Comparison of ENCODE assay signal across 8 mouse cellular contexts in genomic region chr17:5890429-5890828, GRCm38 (mm10). TPM values are rescaled to one million over a fixed set of nuclear protein-coding genes. Genes with fewer than 3 reads are reported as not detected.
A peak's percentile ranks its signal among the peaks of the same experiment; 100 is the strongest.
DNase-seq lines count a peak whose midpoint lies in the region; ATAC-seq and TF ChIP-seq lines count a peak whose summit lies in the region.

No protein-coding gene starts in this region.

- TF ChIP-seq CTCF in cortical plate, adult 2 months (IDR thresholded peaks at IDR 0.05; ENCODE audit: extremely low read depth, insufficient read depth, low read length) = peak; percentile 72
- TF ChIP-seq CTCF in spleen, adult 2 months (IDR thresholded peaks at IDR 0.05; ENCODE audit: extremely low read depth, insufficient read depth, insufficient read length, insufficient replicate concordance) = peak; percentile 97

- no peak overlapping the region for H3K27ac ChIP-seq in forebrain, embryonic 14.5 days (ENCODE audit: low read depth, low read length)
- no peak overlapping the region for H3K27ac ChIP-seq in forebrain, embryonic 13.5 days
- H3K27ac ChIP-seq in cortical plate, adult 2 months (ENCODE audit: insufficient read depth, low read length) = no peak overlapping the region
- no peak overlapping the region for H3K27ac ChIP-seq in spleen, adult 2 months (ENCODE audit: insufficient read depth, low read length)

- no peaks in the 10 kb centered on the region for H3K9me3 ChIP-seq in forebrain, embryonic 14.5 days (replicated peaks; ENCODE audit: control insufficient read depth, low read length)
- H3K9me3 ChIP-seq in forebrain, embryonic 13.5 days (replicated peaks) = no peaks in the 10 kb centered on the region

- no peak overlapping the region for H3K4me2 ChIP-seq in forebrain, embryonic 14.5 days (ENCODE audit: low read length)
- no peak overlapping the region for H3K4me2 ChIP-seq in forebrain, embryonic 13.5 days

- no peak overlapping the region for H3K9ac ChIP-seq in forebrain, embryonic 14.5 days (ENCODE audit: low read length)
- no peak overlapping the region for H3K9ac ChIP-seq in forebrain, embryonic 13.5 days

- ATAC-seq in forebrain, embryonic 14.5 days = no peak
- no peak for ATAC-seq in forebrain, embryonic 13.5 days

- TF ChIP-seq POLR2A in cortical plate, adult 2 months (IDR thresholded peaks at IDR 0.05; ENCODE audit: extremely low read depth, insufficient read depth, low read length) = no peak
- no peak for TF ChIP-seq POLR2A in spleen, adult 2 months (IDR thresholded peaks at IDR 0.05; ENCODE audit: low read depth, low read length)

- H3K36me3 ChIP-seq in forebrain, embryonic 14.5 days (ENCODE audit: control insufficient read depth, insufficient read depth, low read length) = no peaks in the 10 kb centered on the region
- no peaks in the 10 kb centered on the region for H3K36me3 ChIP-seq in forebrain, embryonic 13.5 days (ENCODE audit: poor library complexity, severe bottlenecking)
- H3K36me3 ChIP-seq in spleen, adult 2 months (ENCODE audit: control insufficient read depth, insufficient read depth, low read length) = peaks cover 2% of the 10 kb centered on the region; the same call in 1 of the 2 replicates

- WGBS in forebrain, embryonic 14.5 days = 58% methylated on average over 8 of the region's 8 CpGs
- 57% methylated on average over 8 of the region's 8 CpGs for WGBS in forebrain, embryonic 13.5 days
- WGBS in spleen, adult 2 months = 61% methylated on average over 8 of the region's 8 CpGs

- DNase-seq in forebrain, embryonic 14.5 days (ENCODE audit: low spot score) = peak; percentile 61
- peak; percentile 73 for DNase-seq in adipocyte (ENCODE audit: low spot score)
- peak; percentile 37 to 65 for DNase-seq in heart, adult 9 months (ENCODE audit: low spot score in 2 of 2)
- DNase-seq in layer of hippocampus, postnatal 36 days = peak; percentile 72
- DNase-seq in lung, postnatal 4 days = peak; percentile 79 to 90
- DNase-seq in spleen, adult 2 months (ENCODE audit: low read depth in 1 of 2, low spot score in 2 of 2) = peak; percentile 37 to 85

- no peak overlapping the region for H3K4me3 ChIP-seq in forebrain, embryonic 14.5 days (ENCODE audit: low read depth, low read length)
- H3K4me3 ChIP-seq in forebrain, embryonic 13.5 days = no peak overlapping the region
- H3K4me3 ChIP-seq in cortical plate, adult 2 months (ENCODE audit: insufficient read depth, low read length) = no peak overlapping the region
- no peak overlapping the region for H3K4me3 ChIP-seq in spleen, adult 2 months (ENCODE audit: extremely low read depth, insufficient read depth, insufficient read length)

- H3K27me3 ChIP-seq in forebrain, embryonic 14.5 days (replicated peaks; ENCODE audit: control insufficient read depth, insufficient read depth, low read length) = no peaks in the 10 kb centered on the region
- no peaks in the 10 kb centered on the region for H3K27me3 ChIP-seq in forebrain, embryonic 13.5 days
- no peaks in the 10 kb centered on the region for H3K27me3 ChIP-seq in spleen, adult 2 months (ENCODE audit: control insufficient read depth, insufficient read depth, low read length)

- H3K4me1 ChIP-seq in forebrain, embryonic 14.5 days (ENCODE audit: control insufficient read depth, insufficient read depth, low read length) = 0 out of 2 replicates have a peak, but pooled peaks cover 2% of the 10 kb centered on the region
- H3K4me1 ChIP-seq in forebrain, embryonic 13.5 days = peaks cover 3% of the 10 kb centered on the region
- H3K4me1 ChIP-seq in cortical plate, adult 2 months (ENCODE audit: control insufficient read depth, insufficient read depth, low read length) = peaks cover 3% of the 10 kb centered on the region
- peaks cover 19% of the 10 kb centered on the region for H3K4me1 ChIP-seq in spleen, adult 2 months (ENCODE audit: control insufficient read depth, insufficient read depth, insufficient read length)

RNA-seq across cellular contexts. Expression of gene Snx9, which starts 49.3 kb away (rescaled TPM):
- polyA plus RNA-seq in forebrain, embryonic 14.5 days (2014; fragmentation: Nextera tagmentation; extraction: Ambion mirVana) = 6.7 and 6.8 TPM in 2 replicates
- polyA plus RNA-seq in forebrain, embryonic 13.5 days (2015; fragmentation: Nextera tagmentation; extraction: Ambion mirVana) = 5.7 and 6.7 TPM in 2 replicates
- 12.4 and 13.1 TPM in 2 replicates for polyA plus RNA-seq in cortical plate, adult 2 months (2012; rRNA removed)
- 10 to 100 TPM; 13.8 to 14.7 TPM for total RNA-seq in layer of hippocampus, postnatal 36 days (2021)
- 22.1 and 26.6 TPM in 2 replicates for polyA plus RNA-seq in spleen, adult 2 months (2012; rRNA removed)

RNA-seq across cellular contexts. Expression of gene Synj2, which starts 50.7 kb away (rescaled TPM):
- 0.72 and 0.90 TPM in 2 replicates for polyA plus RNA-seq in forebrain, embryonic 14.5 days (2014; fragmentation: Nextera tagmentation; extraction: Ambion mirVana)
- polyA plus RNA-seq in forebrain, embryonic 13.5 days (2015; fragmentation: Nextera tagmentation; extraction: Ambion mirVana) = 0.34 and 0.46 TPM in 2 replicates
- polyA plus RNA-seq in cortical plate, adult 2 months (2012; rRNA removed) = 37.7 and 39.6 TPM in 2 replicates
- 10 to 100 TPM; 64.0 to 66.9 TPM for total RNA-seq in layer of hippocampus, postnatal 36 days (2021)
- polyA plus RNA-seq in spleen, adult 2 months (2012; rRNA removed) = 1.6 and 2.4 TPM in 2 replicates

Comparison
In these comparisons a context has a peak if more than half of its experiments do, and no peak if none do; other contexts are left out.
1. RNA of gene Synj2, which starts 50.7 kb away (polyA plus RNA-seq): 37.7 to 39.6 TPM in cortical plate, adult 2 months; 1.6 to 2.4 TPM in spleen, adult 2 months, 0.72 to 0.90 TPM in forebrain, embryonic 14.5 days and 0.34 to 0.46 TPM in forebrain, embryonic 13.5 days; every median in the first group is over 10 times any median in the second.
2. Peak in every context shown above with its lines, with median percentiles within 50 percentile points of each other: DNase-seq.